ENCODE assay signal across 14 mouse cellular contexts in genomic region chr2:33122856-33123255, GRCm38 (mm10).
"Had no signal": no experiment of that assay in that cellular context is flagged by ENCODE, and none has a peak within 500 bp of the region (broad histone marks: within the 10 kb centered on the region; RNA-seq: fewer than 3 reads in every experiment).

No protein-coding gene starts in this region.

- H3K4me2 ChIP-seq: limb, embryonic 12.5 days; liver, embryonic 13.5 days; midbrain, embryonic 11.5 days; midbrain, embryonic 15.5 days had no signal

- H3K36me3 ChIP-seq: limb, embryonic 12.5 days; liver, embryonic 13.5 days; midbrain, embryonic 15.5 days had no signal

- ATAC-seq: intestine, embryonic 16.5 days; liver, postnatal 0 days; midbrain, embryonic 15.5 days had no signal

- H3K9me3 ChIP-seq: limb, embryonic 12.5 days; liver, embryonic 13.5 days; midbrain, embryonic 15.5 days had no signal

- DNase-seq: kidney, adult 9 months; kidney, postnatal 4 days; liver; liver, embryonic 13.5 days; liver, postnatal 0 days; right cerebral cortex, postnatal 25 days; thymus, adult 18-20 months; thymus, postnatal 14 days had no signal

- H3K9ac ChIP-seq: limb, embryonic 12.5 days; liver, embryonic 13.5 days; liver, postnatal 0 days; midbrain, embryonic 15.5 days had no signal

- H3K27ac ChIP-seq: kidney, postnatal 0 days; layer of hippocampus, adult 2 months; limb, embryonic 12.5 days; liver, embryonic 13.5 days; midbrain, embryonic 15.5 days had no signal

- H3K4me1 ChIP-seq: limb, embryonic 12.5 days; liver, embryonic 13.5 days; midbrain, embryonic 15.5 days had no signal

- H3K4me3 ChIP-seq: layer of hippocampus, adult 2 months; limb, embryonic 12.5 days; liver, embryonic 13.5 days; midbrain, embryonic 15.5 days had no signal

- H3K27me3 ChIP-seq: limb, embryonic 12.5 days; liver, embryonic 13.5 days; midbrain, embryonic 15.5 days had no signal
